Mouse (Mus musculus) frontal cortex, adult 2 months (tissue): ENCODE data around the gene AI661453. TPM values are rescaled to one million over a fixed set of nuclear protein-coding genes. Genes with fewer than 3 reads are reported as not detected.

Source experiments
- polyA plus RNA-seq: library from polyadenylated mRNA; depleted of rRNA; stranded (reverse); fragments of >200 nt; gene quantifications from 2 replicates; pipeline ENCODE4 v1.2.3, GENCODE M21; 2012; rRNA removed

Gene AI661453
- polyA plus RNA-seq, 1 experiment: 0.24 TPM

Other genes starting within 250 kb of the AI661453 start
- gene Mrps10, start 67.7 kb upstream of the AI661453 start, polyA plus RNA-seq: 47.0 and 48.9 TPM in 2 replicates
- 0.52 and 1.4 TPM in 2 replicates for gene Guca1b, start 51.2 kb upstream of the AI661453 start, polyA plus RNA-seq
- 0.38 and 0.66 TPM in 2 replicates for gene Guca1a, start 36.0 kb upstream of the AI661453 start, polyA plus RNA-seq
- 0.13 and 0.28 TPM in 2 replicates for gene 1700001C19Rik, start 761 bp downstream of the AI661453 start, polyA plus RNA-seq
- gene Taf8, start 65.7 kb downstream of the AI661453 start, polyA plus RNA-seq: 30.5 and 32.6 TPM in 2 replicates
- 34.4 and 36.0 TPM in 2 replicates for gene Ccnd3, start 68.4 kb downstream of the AI661453 start, polyA plus RNA-seq
- gene Bysl, start 174.9 kb downstream of the AI661453 start, polyA plus RNA-seq: 18.0 TPM in 2 replicates
- 33.2 and 34.6 TPM in 2 replicates for gene Med20, start 175.0 kb downstream of the AI661453 start, polyA plus RNA-seq
- 3.5 and 3.7 TPM in 2 replicates for gene Gm20517, start 175.0 kb downstream of the AI661453 start, polyA plus RNA-seq
- 12.4 and 13.1 TPM in 2 replicates for gene Usp49, start 194.1 kb downstream of the AI661453 start, polyA plus RNA-seq